Mouse (Mus musculus) stomach, postnatal 0 days (tissue): Measurements from ENCODE around the gene Hlf. TPM values are rescaled to one million over a fixed set of nuclear protein-coding genes. Genes with fewer than 3 reads are reported as not detected.
A peak's percentile ranks its signal among the peaks of the same experiment; 100 is the strongest.

Experiments used
- ATAC-seq: fragments of 200-750 bp; cut with Nextera tagmentation; 2 replicates; pipeline ENCODE4 v1.8.0; 2017; ENCODE audit not compliant: low FRiP score, low TSS enrichment
- DNase-seq: peaks from one replicate; pipeline ENCODE4 v3.0.0-alpha.2; 2016; ENCODE audit warnings: low spot score
- H3K27ac ChIP-seq: fragments of 300-500 bp; sonication (generic); replicated peaks from 2 replicates; pipeline ENCODE4 v1.5.1; 2014; ENCODE audit warnings: mild to moderate bottlenecking, control low read depth
- H3K27me3 ChIP-seq: fragments of 300-500 bp; sonication (generic); 2 replicates; pipeline ENCODE4 v1.6.1; 2014; ENCODE audit warnings: low read length; ENCODE audit not compliant: control insufficient read depth, insufficient read depth
- H3K36me3 ChIP-seq: fragments of 300-500 bp; sonication (generic); 2 replicates; pipeline ENCODE4 v1.6.1; 2014; ENCODE audit warnings: low read length, mixed read lengths; ENCODE audit not compliant: control insufficient read depth, insufficient read depth
- H3K4me1 ChIP-seq: fragments of 300-500 bp; sonication (generic); replicated peaks from 2 replicates; pipeline ENCODE4 v1.6.1; 2014; ENCODE audit warnings: antibody characterized with exemption; ENCODE audit not compliant: control insufficient read depth, insufficient read depth
- H3K4me2 ChIP-seq: fragments of 300-500 bp; sonication (generic); replicated peaks from 2 replicates; pipeline ENCODE4 v1.6.1; 2014; ENCODE audit warnings: low read depth, mild to moderate bottlenecking, control low read depth, moderate library complexity
- H3K4me3 ChIP-seq: fragments of 300-500 bp; sonication (generic); 2 replicates; pipeline ENCODE4 v1.5.1; 2014; ENCODE audit warnings: low read depth, low read length, control low read depth
- H3K9ac ChIP-seq: fragments of 300-500 bp; sonication (generic); 2 replicates; pipeline ENCODE4 v1.6.1; 2014; ENCODE audit warnings: mild to moderate bottlenecking, low read length, control low read depth, mixed read lengths
- H3K9me3 ChIP-seq: fragments of 300-500 bp; sonication (generic); 2 replicates; pipeline ENCODE4 v1.6.1; 2016; ENCODE audit warnings: low read length; ENCODE audit not compliant: control insufficient read depth
- CTCF ChIP-seq: IDR thresholded peaks from 2 replicates; pipeline ENCODE4 v1.5.1; 2016; ENCODE audit warnings: antibody characterized with exemption, low read depth, mild to moderate bottlenecking, moderate library complexity
- EP300 ChIP-seq: optimal IDR thresholded peaks from 2 replicates; pipeline ENCODE3; 2016; ENCODE audit warnings: antibody characterized with exemption
- WGBS: fragments of 180-500 bp; shearing (Covaris S2); extraction: QIAGEN DNeasy Blood & Tissue Kit; methylation state at CpG from one replicate; pipeline ENCODE4 v1.1.7; 2014; 5-methylcytosine and 5-hydroxymethylcytosine counted together
- polyA plus RNA-seq: library from polyadenylated mRNA; unstranded; fragments of >200 nt; fragmentation: Nextera tagmentation; extraction: Ambion mirVana; gene quantifications from 2 replicates; pipeline ENCODE4 v1.2.1, GENCODE M21; 2015

Gene Hlf
- polyA plus RNA-seq, 1 experiment from 2014 or later = 1.2 TPM

DNA sequence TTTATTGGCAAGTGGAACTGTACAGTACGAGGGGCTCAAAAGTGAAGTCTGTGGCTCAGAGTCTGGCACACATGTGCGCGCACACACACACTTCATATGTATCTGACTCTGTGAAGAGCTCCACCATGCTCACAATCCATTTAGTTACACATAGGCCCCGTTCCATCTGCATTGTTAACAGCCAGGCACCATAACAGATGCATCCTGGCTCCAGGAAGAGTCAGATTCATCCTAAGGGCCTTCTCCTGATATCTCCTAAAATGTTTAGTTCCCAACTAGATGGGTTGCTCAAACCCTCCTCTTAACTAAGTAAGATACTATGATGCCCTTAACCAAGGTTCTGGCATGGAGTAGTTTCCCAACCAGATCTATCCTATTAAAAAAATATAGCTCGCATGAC is 64.5 kb downstream of the Hlf start:
- DNase-seq = no peak
- Histone ChIP-seq H3K4me1 (no peaks in the 10 kb centered on the region), H3K4me3 (no peak overlapping the region), H3K9ac (no peak overlapping the region), H3K36me3 (no peaks in the 10 kb centered on the region), H3K27ac (no peak overlapping the region), H3K4me2 (no peak overlapping the region), H3K9me3 (no peaks in the 10 kb centered on the region), H3K27me3 (no peaks in the 10 kb centered on the region)
- WGBS = 89% methylated on average over 5 of the region's 5 CpGs
- no peak for ATAC-seq
- TF ChIP-seq CTCF (no peak), EP300 (no peak)

DNA sequence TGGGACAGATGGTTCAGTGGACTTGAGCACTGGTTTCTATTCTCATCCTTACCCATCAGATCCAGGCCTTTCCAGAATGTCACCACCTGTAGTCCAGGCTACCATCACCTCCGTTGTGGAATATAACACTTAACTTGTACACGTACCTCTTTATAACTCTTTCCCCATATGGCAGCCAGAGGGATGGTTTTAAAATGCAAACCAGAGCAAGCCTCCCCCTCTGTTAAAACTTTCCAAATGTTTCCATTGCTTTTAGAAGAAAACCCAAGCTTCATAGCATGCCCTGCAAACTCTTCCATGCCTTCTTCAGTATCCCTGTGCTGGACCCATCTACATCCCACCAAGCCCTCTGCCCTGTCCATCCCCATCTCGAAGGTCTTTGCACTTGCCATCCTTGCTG is 66.1 kb downstream of the Hlf start:
- WGBS = 84% methylated on average over 3 of the region's 3 CpGs
- no peak for ATAC-seq
- Histone ChIP-seq H3K4me1 (no peaks in the 10 kb centered on the region), H3K27me3 (no peaks in the 10 kb centered on the region), H3K36me3 (no peaks in the 10 kb centered on the region), H3K27ac (no peak overlapping the region), H3K9me3 (no peaks in the 10 kb centered on the region), H3K4me3 (no peak overlapping the region), H3K9ac (no peak overlapping the region), H3K4me2 (no peak overlapping the region)
- no peak for TF ChIP-seq CTCF
- TF ChIP-seq EP300 = no peak
- no peak for DNase-seq

- Histone ChIP-seq H3K27me3 (no peaks in the 10 kb centered on the region), H3K4me3 (no peak overlapping the region), H3K4me2 (no peak overlapping the region), H3K9me3 (no peaks in the 10 kb centered on the region), H3K4me1 (no peaks in the 10 kb centered on the region), H3K27ac (no peak overlapping the region), H3K36me3 (no peaks in the 10 kb centered on the region), H3K9ac (no peak overlapping the region)
- TF ChIP-seq EP300 (no peak), CTCF (no peak)
- DNase-seq = no peak
- WGBS = 55% methylated on average over 7 of the region's 7 CpGs
- ATAC-seq = no peak
These were observed 69.8 kb downstream of the Hlf start for GRCm38 (mm10) chr11:90320922-90321321.

GRCm38 (mm10) chr11:90317482-90317881 is 73.2 kb downstream of the Hlf start:
- no peak overlapping the region for H3K9ac ChIP-seq
- 14% methylated on average over 4 of the region's 4 CpGs for WGBS
- DNase-seq (peak; percentile 44), ATAC-seq (no peak)
- no peaks in the 10 kb centered on the region for H3K27me3 ChIP-seq
- no peaks in the 10 kb centered on the region for H3K9me3 ChIP-seq
- H3K4me3 ChIP-seq = no peak overlapping the region
- H3K4me1 ChIP-seq = no peaks in the 10 kb centered on the region
- H3K4me2 ChIP-seq = no peak overlapping the region
- H3K36me3 ChIP-seq = no peaks in the 10 kb centered on the region
- TF ChIP-seq EP300 = no peak
- TF ChIP-seq CTCF = peak; percentile 92
- H3K27ac ChIP-seq = no peak overlapping the region

DNA sequence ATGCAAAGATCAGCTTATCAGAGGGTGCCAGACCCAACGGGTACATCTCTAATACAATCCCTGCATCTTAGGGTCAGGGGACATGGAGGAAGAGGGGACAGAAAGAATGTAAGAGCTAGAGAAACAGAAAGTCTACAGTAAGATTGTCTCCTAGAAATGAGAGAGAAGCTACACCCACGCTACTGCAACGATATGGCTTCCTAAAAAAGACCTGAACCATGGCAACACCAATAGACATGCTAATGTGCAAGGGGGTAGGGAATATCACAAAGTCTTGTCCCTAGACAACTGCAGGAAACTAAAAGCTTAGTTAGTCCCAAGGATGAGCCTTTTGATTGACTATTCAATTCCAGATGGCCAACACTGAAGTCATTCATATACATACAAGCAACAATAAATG is 76.1 kb downstream of the Hlf start:
- no peaks in the 10 kb centered on the region for H3K4me1 ChIP-seq
- H3K36me3 ChIP-seq = no peaks in the 10 kb centered on the region
- H3K9me3 ChIP-seq = no peaks in the 10 kb centered on the region
- no peaks in the 10 kb centered on the region for H3K27me3 ChIP-seq
- no peak overlapping the region for H3K4me3 ChIP-seq
- no peak for DNase-seq
- no peak for ATAC-seq
- WGBS = 80% methylated on average over 3 of the region's 3 CpGs
- H3K9ac ChIP-seq = no peak overlapping the region
- no peak for TF ChIP-seq EP300
- no peak for TF ChIP-seq CTCF
- no peak overlapping the region for H3K27ac ChIP-seq
- no peak overlapping the region for H3K4me2 ChIP-seq

DNA sequence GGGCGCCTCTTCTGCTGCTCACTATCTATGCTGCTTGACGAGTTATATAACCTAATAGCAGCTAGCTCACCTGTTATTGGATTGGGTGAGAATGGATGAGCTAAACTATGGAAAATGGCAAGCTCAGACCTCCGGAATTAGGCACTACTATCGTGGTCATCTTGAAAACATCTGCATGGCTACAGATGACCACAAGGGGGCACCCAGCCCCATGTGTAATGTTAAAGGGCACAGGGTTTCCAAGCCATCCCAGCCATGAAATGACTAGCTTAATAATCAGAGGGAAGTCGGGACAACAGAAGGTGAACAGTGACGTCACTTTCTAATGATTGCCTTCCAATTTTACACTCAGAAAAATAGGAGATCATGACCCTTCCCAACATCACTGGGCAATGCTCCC is 83.7 kb downstream of the Hlf start:
- ATAC-seq (no peak), DNase-seq (peak; percentile 43)
- Histone ChIP-seq H3K4me1 (no peaks in the 10 kb centered on the region), H3K27me3 (no peaks in the 10 kb centered on the region), H3K9ac (no peak overlapping the region), H3K27ac (no peak overlapping the region), H3K36me3 (no peaks in the 10 kb centered on the region), H3K4me2 (no peak overlapping the region), H3K9me3 (no peaks in the 10 kb centered on the region), H3K4me3 (no peak overlapping the region)
- no peak for TF ChIP-seq EP300
- TF ChIP-seq CTCF = peak; percentile 92
- WGBS = 56% methylated on average over 6 of the region's 6 CpGs
